Mouse (Mus musculus) brain, embryonic 14.5 days (tissue): ENCODE results near the gene Zwilch.

Experiments used
- CTCF ChIP-seq: fragments of 200-500 bp; IDR thresholded peaks from 2 replicates; pipeline ENCODE4 v1.5.1; 2012; ENCODE audit warnings: inconsistent platforms, mild to moderate bottlenecking, moderate library complexity, borderline replicate concordance; ENCODE audit not compliant: insufficient read depth, insufficient read length; ENCODE audit errors: extremely low read depth
- POLR2A ChIP-seq: fragments of 200-500 bp; IDR thresholded peaks from 2 replicates; pipeline ENCODE4 v1.6.1; 2012; ENCODE audit warnings: mild to moderate bottlenecking, inconsistent platforms, borderline replicate concordance; ENCODE audit not compliant: poor library complexity, insufficient read depth, insufficient read length, severe bottlenecking; ENCODE audit errors: extremely low read depth

DNA sequence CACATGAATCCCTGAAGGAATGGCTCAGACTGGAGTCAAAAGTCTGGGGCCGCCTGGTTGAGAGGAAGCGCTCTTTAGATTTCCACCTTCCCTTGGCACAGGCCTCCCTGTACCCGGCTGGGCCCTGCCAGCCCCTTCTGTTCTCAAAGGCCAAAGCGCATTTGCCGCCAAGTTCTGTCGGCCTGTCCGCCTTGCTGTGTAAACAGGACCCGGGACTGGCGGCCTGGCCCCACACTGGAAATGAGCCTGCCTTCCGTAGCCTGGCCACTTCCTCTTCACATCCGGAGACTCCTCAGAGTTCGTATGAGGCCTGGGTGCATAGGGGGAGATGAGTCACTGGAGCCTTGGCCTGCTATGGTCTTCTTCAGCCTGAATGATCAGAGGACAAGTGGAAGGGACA, 83.9 kb downstream of the Zwilch start:
- TF ChIP-seq CTCF, result no peak
- TF ChIP-seq POLR2A, result no peak
